In the genomic region with DNA sequence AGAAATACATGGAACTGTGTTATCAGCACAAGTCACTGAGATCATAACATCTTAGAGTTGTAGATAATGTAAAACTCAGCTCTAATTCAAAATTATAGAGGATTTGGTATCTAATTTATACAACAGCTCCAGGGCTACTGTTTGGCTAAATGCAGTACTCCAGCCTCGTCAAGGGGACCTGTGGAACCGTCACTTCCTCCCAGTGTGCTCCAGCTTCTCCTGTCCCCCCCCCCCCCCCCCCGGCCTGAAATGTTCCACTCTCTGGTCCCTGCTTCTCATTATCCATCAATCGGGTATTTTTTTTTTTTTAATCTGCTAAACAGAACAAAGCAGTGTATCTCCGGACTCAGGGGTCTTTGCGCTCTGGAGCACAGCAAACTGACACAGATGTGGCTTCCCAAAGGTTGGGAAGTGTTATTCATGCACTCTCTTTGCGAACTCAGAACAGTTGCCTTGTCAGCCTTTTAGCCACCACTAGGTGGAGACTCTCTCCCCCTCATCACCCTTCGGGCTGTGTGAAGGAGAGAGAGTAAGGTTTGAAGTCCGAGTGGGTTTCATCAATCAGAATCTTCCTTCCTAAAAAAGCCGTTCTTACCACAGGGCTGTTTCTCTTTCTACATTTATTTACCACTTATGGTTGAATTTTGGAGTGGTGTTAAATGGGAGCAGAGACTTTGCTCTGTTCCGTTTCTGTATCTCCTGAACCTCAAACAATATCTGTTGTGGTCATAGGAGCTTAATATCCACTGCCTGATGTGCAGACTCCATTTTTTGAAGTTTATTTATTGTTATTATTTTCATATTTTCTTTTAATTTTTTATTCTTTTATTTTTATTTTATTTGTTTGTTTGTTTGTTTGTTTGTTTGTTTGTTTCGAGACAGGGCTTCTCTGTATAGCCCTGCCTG, we compare ENCODE assay signal across 8 mouse cellular contexts. TPM values are rescaled to one million over a fixed set of nuclear protein-coding genes. Genes with fewer than 3 reads are reported as not detected.
DNase-seq lines count a peak whose midpoint lies in the region; ATAC-seq and TF ChIP-seq lines count a peak whose summit lies in the region.

No protein-coding gene starts in this region.

- 23% methylated on average over 12 of the region's 12 CpGs for WGBS in embryonic facial prominence, embryonic 10.5 days
- WGBS in heart, embryonic 10.5 days, result 17% methylated on average over 12 of the region's 12 CpGs
- WGBS in limb, embryonic 13.5 days, result 24% methylated on average over 11 of the region's 12 CpGs
- WGBS in midbrain, embryonic 15.5 days, result 20% methylated on average over 12 of the region's 12 CpGs
- WGBS in spleen, adult 2 months, result 18% methylated on average over 12 of the region's 12 CpGs

- TF ChIP-seq CTCF in spleen, adult 2 months (IDR thresholded peaks at IDR 0.05; ENCODE audit: extremely low read depth, insufficient read depth, insufficient read length, insufficient replicate concordance), result peak; percentile 79; the same call in 1 of the 2 replicates

- H3K27ac ChIP-seq in embryonic facial prominence, embryonic 10.5 days (replicated peaks), result no peak overlapping the region
- no peak overlapping the region for H3K27ac ChIP-seq in heart, embryonic 10.5 days
- no peak overlapping the region for H3K27ac ChIP-seq in limb, embryonic 13.5 days
- no peak overlapping the region for H3K27ac ChIP-seq in midbrain, embryonic 15.5 days
- H3K27ac ChIP-seq in spleen, adult 2 months (ENCODE audit: insufficient read depth, low read length), result no peak overlapping the region

- peak; percentile 77; the same call in 1 of the 2 replicates for ATAC-seq in limb, embryonic 13.5 days (ENCODE audit: low FRiP score, low read depth)
- ATAC-seq in midbrain, embryonic 15.5 days (replicated peaks), result peak; percentile 91

- no peak overlapping the region for H3K9ac ChIP-seq in limb, embryonic 13.5 days
- no peak overlapping the region for H3K9ac ChIP-seq in midbrain, embryonic 15.5 days

- H3K4me2 ChIP-seq in limb, embryonic 13.5 days (replicated peaks), result peak overlapping the region; percentile 38
- H3K4me2 ChIP-seq in midbrain, embryonic 15.5 days, result peak overlapping the region; percentile 18; the same call in 1 of the 2 replicates

- H3K4me3 ChIP-seq in embryonic facial prominence, embryonic 10.5 days, result peak overlapping the region; percentile 28; the same call in 1 of the 2 replicates
- peak overlapping the region; percentile 40 for H3K4me3 ChIP-seq in heart, embryonic 10.5 days
- H3K4me3 ChIP-seq in limb, embryonic 13.5 days, result no peak overlapping the region
- H3K4me3 ChIP-seq in midbrain, embryonic 15.5 days, result no peak overlapping the region
- no peak overlapping the region for H3K4me3 ChIP-seq in spleen, adult 2 months (ENCODE audit: extremely low read depth, insufficient read depth, insufficient read length)

- no peaks in the 10 kb centered on the region for H3K36me3 ChIP-seq in embryonic facial prominence, embryonic 10.5 days (replicated peaks)
- no peaks in the 10 kb centered on the region for H3K36me3 ChIP-seq in heart, embryonic 10.5 days
- H3K36me3 ChIP-seq in limb, embryonic 13.5 days, result no peaks in the 10 kb centered on the region
- H3K36me3 ChIP-seq in midbrain, embryonic 15.5 days (replicated peaks), result no peaks in the 10 kb centered on the region
- no peaks in the 10 kb centered on the region for H3K36me3 ChIP-seq in spleen, adult 2 months (ENCODE audit: control insufficient read depth, insufficient read depth, low read length)

- H3K4me1 ChIP-seq in embryonic facial prominence, embryonic 10.5 days, result peaks cover 5% of the 10 kb centered on the region
- H3K4me1 ChIP-seq in heart, embryonic 10.5 days, result no peaks in the 10 kb centered on the region
- H3K4me1 ChIP-seq in limb, embryonic 13.5 days, result peaks cover 3% of the 10 kb centered on the region
- H3K4me1 ChIP-seq in midbrain, embryonic 15.5 days, result peaks cover 1% of the 10 kb centered on the region; the same call in 1 of the 2 replicates
- no peaks in the 10 kb centered on the region for H3K4me1 ChIP-seq in spleen, adult 2 months (ENCODE audit: control insufficient read depth, insufficient read depth, insufficient read length)

- no peak for TF ChIP-seq POLR2A in spleen, adult 2 months (IDR thresholded peaks at IDR 0.05; ENCODE audit: low read depth, low read length)

- no peaks in the 10 kb centered on the region for H3K27me3 ChIP-seq in embryonic facial prominence, embryonic 10.5 days (replicated peaks; ENCODE audit: low read depth, poor library complexity, severe bottlenecking)
- H3K27me3 ChIP-seq in heart, embryonic 10.5 days (ENCODE audit: insufficient read depth, poor library complexity, severe bottlenecking), result no peaks in the 10 kb centered on the region
- 0 out of 2 replicates have a peak, but pooled peaks cover 3% of the 10 kb centered on the region for H3K27me3 ChIP-seq in limb, embryonic 13.5 days
- H3K27me3 ChIP-seq in midbrain, embryonic 15.5 days (replicated peaks), result no peaks in the 10 kb centered on the region
- no peaks in the 10 kb centered on the region; the same call in 1 of the 2 replicates for H3K27me3 ChIP-seq in spleen, adult 2 months (ENCODE audit: control insufficient read depth, insufficient read depth, low read length)

- peak; percentile 90 for DNase-seq in 416B (ENCODE audit: low read depth)
- peak; percentile 62 for DNase-seq in adrenal gland, adult 2 months
- peak; percentile 76 for DNase-seq in embryonic facial prominence, embryonic 10.5 days (ENCODE audit: low spot score)
- peak; percentile 79 for DNase-seq in heart, embryonic 10.5 days (ENCODE audit: low spot score)
- peak; percentile 37 to 72 for DNase-seq in kidney, adult 8-10 months
- DNase-seq in spleen, adult 2 months (ENCODE audit: low read depth in 1 of 2, low spot score in 2 of 2), result peak; percentile 63 to 68

- H3K9me3 ChIP-seq in embryonic facial prominence, embryonic 10.5 days, result no peaks in the 10 kb centered on the region
- no peaks in the 10 kb centered on the region for H3K9me3 ChIP-seq in heart, embryonic 10.5 days
- no peaks in the 10 kb centered on the region for H3K9me3 ChIP-seq in limb, embryonic 13.5 days
- H3K9me3 ChIP-seq in midbrain, embryonic 15.5 days, result no peaks in the 10 kb centered on the region

RNA-seq across cellular contexts. Expression of gene 4932438A13Rik, which starts 22.0 kb away (rescaled TPM):
- total RNA-seq in adrenal gland, adult 2 months (2021), result 10 to 100 TPM; 34.7 to 46.0 TPM
- polyA plus RNA-seq in adrenal gland, adult 2 months (2012; rRNA removed), result 3.1 and 3.2 TPM in 2 replicates
- 31.8 and 35.0 TPM in 2 replicates for polyA plus RNA-seq in embryonic facial prominence, embryonic 10.5 days (2016; fragmentation: Nextera tagmentation; extraction: Ambion mirVana)
- polyA plus RNA-seq in heart, embryonic 10.5 days (2016; fragmentation: Nextera tagmentation; extraction: Ambion mirVana), result 32.4 and 33.6 TPM in 2 replicates
- polyA plus RNA-seq in limb, embryonic 13.5 days (2015; fragmentation: Nextera tagmentation; extraction: Ambion mirVana), result 57.3 and 58.7 TPM in 2 replicates
- polyA plus RNA-seq in midbrain, embryonic 15.5 days (2015; fragmentation: Nextera tagmentation; extraction: Ambion mirVana), result 84.3 and 89.3 TPM in 2 replicates
- polyA plus RNA-seq in spleen, adult 2 months (2012; rRNA removed), result 9.0 and 9.6 TPM in 2 replicates

Comparison
In these comparisons a context has a peak if more than half of its experiments do, and no peak if none do; other contexts are left out.
1. H3K4me3 ChIP-seq: peak in embryonic facial prominence, embryonic 10.5 days (single experiment) and heart, embryonic 10.5 days (single experiment); none in limb, embryonic 13.5 days (single experiment), midbrain, embryonic 15.5 days (single experiment) and spleen, adult 2 months (single experiment).
2. Peak in every context shown above with its lines, with median percentiles within 50 percentile points of each other: DNase-seq.